Mouse (Mus musculus): ENCODE results near the gene Tmco4. TPM values are rescaled to one million over a fixed set of nuclear protein-coding genes. Genes with fewer than 3 reads are reported as not detected.

The Tmco4 gene
- total RNA-seq, 2 experiments from 2014 or later = 9.5 to 26.9 TPM

DNA sequence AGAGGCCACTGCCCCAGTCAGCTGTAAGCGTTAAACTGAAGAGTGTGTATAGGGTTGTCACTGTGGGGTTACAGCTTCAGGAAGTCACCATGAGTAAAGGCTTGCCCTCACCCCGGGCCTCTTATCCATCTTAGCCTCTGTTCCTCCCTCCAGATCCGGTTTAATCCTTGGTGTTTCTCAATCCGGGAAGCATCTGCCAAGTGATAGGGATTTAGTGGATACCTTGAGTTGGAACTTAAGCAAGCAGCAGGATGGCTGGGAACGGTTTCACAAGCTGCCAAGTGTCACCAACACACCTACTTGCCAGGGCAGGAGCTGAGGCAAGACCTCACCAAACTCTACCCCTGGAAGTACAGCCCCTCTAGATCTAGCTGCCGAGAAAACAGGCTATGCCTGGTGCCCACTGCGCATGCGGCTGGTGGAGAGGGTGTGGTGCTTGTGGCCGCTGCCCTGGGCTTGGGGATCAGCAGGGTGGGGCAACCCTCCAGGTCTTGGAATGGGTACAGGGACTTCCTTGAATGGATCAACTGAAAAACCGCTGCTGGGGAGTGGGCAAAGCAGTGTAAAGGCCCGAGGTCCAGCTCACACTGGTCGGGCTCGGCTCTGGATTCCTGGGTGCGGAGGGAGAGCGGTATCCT lies 117.7 kb downstream of the Tmco4 start:
- no peak for ATAC-seq (replicated peaks; ENCODE audit: poor library complexity)

DNA sequence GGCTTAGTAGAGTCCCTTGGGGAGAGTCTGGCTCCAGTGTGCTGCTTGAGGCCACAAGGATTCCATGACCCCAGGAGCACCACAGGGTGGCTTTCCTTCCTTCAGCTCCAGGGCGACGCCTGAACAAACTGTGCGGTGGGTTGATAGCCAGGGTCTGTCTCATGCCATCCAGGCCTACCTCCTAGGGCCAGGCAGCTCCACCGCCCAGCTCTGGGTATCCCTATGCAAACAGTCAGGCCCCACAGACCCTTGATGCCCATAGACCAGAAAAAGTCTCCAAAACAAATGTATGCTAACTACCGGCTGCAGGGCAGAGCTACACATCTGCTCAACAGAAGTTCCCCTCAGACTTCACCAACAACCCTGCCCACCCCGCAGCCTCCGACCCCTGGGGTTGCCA lies 118.4 kb downstream of the Tmco4 start:
- ATAC-seq (replicated peaks; ENCODE audit: poor library complexity) = no peak

DNA sequence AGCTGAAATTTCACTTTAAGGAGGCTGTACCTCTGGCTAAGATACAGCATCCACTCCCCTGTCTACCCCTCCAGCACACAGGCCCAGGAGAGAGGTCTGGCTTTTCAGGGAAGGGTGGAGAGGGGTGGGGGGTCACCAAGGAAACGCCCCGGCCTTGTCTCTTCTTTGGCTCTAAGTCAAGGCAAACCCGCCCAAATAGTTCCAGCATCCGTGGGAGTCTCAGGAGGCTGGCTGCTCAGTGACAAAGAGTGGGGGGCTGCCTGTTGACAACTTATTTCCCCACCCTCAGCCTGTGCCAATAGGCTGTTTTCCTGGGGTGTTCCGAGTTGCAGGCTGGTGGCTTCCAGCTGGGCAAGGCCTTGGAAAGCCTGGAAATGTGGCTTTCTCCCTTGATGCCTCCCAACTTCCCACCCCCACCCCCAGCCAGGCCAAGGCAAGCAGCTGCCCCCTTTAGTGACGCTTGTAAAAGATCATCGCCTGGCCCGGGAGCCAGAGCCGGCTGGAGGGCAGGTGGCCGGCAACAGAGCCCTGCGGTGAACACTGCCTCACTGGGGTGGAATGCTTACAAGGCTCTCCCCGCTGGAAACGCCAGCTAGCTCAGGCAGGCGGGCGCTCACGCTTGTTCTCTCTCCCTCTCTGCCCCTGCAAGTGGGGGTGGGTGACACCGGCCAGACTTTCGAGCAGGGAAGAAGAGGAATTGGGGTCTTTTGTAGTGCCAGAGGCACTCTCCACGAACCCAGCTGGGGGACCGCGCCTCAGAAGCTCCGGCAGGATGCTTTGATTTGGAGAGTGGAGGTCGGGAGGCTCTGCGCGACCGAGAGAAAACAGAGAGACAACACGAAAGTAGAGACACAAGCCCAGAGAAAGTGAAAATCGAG lies 119.0 kb downstream of the Tmco4 start:
- ATAC-seq (replicated peaks; ENCODE audit: poor library complexity) = no peak; the same call in 1 of the 2 replicates

DNA sequence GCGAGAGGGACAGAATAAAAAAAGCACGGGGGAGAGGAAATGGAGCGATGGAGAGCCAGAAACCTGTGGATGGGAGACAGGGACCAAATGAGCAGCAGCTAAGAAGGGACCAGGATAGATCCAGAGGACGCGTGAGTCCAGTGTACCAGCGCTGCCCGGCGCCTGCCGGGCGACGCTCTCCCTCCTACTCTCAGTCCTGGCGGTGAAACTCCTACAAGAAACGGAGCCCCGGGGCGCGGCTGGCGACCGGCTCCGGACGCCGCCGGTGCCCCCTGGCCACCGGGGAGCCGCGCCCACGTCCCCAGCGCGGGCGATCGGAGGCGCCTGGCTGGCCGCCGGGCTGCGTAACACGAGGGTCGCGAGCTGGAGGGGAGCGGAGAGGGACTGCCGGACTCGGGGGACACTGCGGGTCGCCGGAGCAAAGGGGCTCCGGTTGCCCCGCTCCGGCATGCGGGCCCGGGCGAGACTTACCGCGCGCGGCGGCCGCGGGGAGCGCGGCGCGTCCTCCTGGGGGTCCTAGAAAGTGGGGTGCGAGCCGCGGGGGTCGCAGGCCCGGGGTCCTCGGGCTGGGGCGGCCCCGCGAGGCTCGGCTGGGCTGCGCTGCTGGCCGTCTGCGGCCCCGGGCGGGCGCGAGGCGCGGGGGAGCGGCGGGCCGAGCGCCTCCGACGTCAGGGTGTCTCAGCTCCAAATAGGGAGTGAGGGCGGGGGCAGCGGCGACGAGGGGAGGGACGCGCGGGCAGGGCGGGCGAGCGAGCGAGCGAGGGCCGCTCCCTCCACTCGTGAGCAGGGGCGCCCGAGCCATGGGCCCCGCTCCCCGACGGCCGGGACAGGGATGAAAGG lies 119.9 kb downstream of the Tmco4 start, which contains the start of gene Nbl1:
Nbl1 (minus strand) TSS at position 638 of the 840 bp plus-strand sequence.
- peak; percentile 32; the same call in 1 of the 2 replicates for ATAC-seq (replicated peaks; ENCODE audit: poor library complexity)

DNA sequence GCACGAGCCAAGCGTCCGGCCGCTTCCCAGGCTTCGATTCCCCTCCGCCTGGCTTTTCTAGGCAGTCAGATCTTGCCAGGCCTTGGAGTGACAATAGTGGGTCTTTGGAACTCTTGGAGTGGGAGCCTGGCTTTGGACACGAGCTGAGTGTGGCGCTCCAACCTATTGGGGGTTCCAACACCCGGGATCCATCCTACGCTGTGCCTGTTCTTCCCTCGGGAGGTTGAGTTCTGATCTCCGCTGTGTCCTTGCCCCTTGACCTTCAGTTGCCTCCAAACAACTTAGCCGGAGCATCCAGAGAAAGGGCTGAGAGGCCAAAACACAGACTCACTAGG lies 120.5 kb downstream of the Tmco4 start:
- no peak for ATAC-seq (replicated peaks; ENCODE audit: poor library complexity)

DNA sequence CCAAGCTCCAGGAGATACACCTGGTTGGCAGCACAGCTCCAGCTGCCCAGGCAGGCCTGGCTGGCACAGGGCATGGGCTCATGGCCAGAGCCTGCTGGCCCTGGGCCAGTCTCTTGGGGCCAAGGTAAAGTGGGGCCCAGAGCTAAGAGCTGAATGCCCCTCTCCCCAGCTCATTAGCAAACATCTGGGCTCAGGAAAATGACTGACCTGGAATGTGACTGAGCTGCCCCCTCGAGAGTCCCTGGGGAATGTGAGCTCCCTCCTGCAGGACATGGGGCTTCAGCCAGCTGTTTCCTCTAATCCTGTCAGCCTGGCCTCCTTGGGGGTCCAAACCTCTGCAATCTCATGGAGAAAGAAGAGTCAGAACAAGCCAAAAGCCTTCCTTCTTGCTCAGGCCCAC lies 122.7 kb downstream of the Tmco4 start:
- no peak for ATAC-seq (replicated peaks; ENCODE audit: poor library complexity)

DNA sequence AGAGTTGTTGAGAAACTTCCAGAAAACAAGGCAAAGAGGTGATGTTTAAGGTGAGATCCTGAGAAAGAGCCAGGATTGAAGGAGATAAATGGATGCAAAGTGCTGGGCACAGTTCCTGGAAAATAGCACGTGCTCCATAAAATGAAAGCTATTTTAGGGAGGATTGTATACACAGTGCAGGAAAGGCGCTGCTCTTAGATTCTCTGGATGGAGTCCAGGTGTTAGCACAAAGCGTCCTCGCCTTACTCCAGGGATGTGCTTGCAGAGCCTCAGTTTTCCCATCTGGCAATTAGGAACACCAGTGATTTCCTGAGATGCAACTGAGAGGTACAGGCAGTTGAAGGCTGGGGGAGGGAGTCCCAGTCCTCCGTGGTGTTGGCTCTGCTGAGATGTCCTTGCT lies 123.5 kb downstream of the Tmco4 start:
- ATAC-seq (replicated peaks; ENCODE audit: poor library complexity) = no peak

DNA sequence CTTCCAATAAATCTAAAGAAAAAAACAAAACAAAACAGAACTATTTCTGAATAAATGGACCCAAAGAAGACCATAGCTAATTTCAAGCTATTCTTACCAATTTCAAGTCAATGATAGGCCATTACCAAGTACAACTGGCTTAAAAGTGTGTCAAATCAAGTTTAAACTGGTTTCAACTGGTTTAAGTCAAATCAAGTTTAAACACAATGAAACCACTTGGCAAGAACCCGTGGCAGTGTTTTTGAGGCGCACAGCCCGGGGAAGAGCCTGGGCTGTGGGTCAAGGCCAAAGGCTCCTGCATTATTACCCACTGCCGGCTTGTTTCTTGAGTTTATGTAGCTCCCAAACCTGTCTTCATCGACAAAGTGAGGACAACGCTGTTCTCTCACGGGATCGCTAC lies 127.6 kb downstream of the Tmco4 start:
- no peak for ATAC-seq (replicated peaks; ENCODE audit: poor library complexity)

DNA sequence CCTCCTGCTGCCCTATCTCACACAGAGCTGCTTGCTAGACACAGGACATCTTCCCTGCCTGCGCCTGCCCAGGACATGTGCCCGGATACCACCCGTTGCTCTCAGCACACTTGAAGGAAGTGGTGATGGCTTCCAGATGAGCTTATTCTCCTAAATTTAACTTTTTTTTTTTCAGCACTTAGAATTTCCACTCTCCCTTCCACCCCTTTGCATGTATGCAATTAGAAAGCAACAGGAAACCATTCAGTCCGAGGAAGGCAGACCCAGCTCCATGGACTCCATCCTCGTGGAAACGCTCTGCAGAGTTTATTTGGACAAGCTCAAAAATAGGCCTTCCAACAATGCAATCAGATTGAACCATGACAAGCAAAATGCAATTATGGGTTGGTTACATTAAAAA lies 128.9 kb downstream of the Tmco4 start:
- ATAC-seq (replicated peaks; ENCODE audit: poor library complexity) = no peak

DNA sequence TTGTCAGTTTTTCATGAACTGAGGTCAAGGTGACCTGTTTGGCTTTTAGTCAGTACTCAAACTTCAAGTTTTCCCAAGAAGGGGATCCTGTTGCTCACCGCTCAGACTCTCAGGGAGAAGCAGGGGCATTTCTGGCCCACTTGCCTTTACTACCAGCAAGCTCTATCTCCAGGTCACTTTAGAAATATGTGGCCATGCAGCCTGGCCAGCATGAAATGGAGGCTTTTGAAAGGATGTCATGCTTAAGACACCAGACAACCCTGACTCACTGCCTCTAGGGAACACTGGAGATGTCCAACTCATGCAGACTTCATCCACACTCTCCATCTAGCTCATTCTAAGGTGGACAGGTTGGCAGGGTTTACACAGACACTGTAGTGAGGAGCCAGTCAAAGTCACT lies 132.8 kb downstream of the Tmco4 start:
- no peak for ATAC-seq (replicated peaks; ENCODE audit: poor library complexity)

Other genes with a start within 250 kb of the Tmco4 start
- gene Pla2g2c, start 248.1 kb upstream of the Tmco4 start, total RNA-seq (2015) = not detected in 2 replicates
- not detected in 2 replicates for gene Pla2g2c, start 248.1 kb upstream of the Tmco4 start, total RNA-seq (2017)
- gene Ubxn10, start 235.7 kb upstream of the Tmco4 start, total RNA-seq (2015) = not detected in 2 replicates
- not detected in 2 replicates for gene Ubxn10, start 235.7 kb upstream of the Tmco4 start, total RNA-seq (2017)
- not detected in 2 replicates for gene Pla2g2f, start 215.3 kb upstream of the Tmco4 start, total RNA-seq (2015)
- not detected in 2 replicates for gene Pla2g2f, start 215.3 kb upstream of the Tmco4 start, total RNA-seq (2017)
- not detected in 2 replicates for gene Pla2g2d, start 197.2 kb upstream of the Tmco4 start, total RNA-seq (2015)
- gene Pla2g2d, start 197.2 kb upstream of the Tmco4 start, total RNA-seq (2017) = not detected in 2 replicates
- not detected in 2 replicates for gene Pla2g5, start 109.4 kb upstream of the Tmco4 start, total RNA-seq (2015)
- gene Pla2g5, start 109.4 kb upstream of the Tmco4 start, total RNA-seq (2017) = not detected in 2 replicates
- not detected in 2 replicates for gene Gm13030, start 98.9 kb upstream of the Tmco4 start, total RNA-seq (2015)
- not detected in 2 replicates for gene Gm13030, start 98.9 kb upstream of the Tmco4 start, total RNA-seq (2017)
- gene Pla2g2e, start 94.9 kb upstream of the Tmco4 start, total RNA-seq (2015) = not detected in 2 replicates
- not detected in 2 replicates for gene Pla2g2e, start 94.9 kb upstream of the Tmco4 start, total RNA-seq (2017)
- 1.9 and 3.9 TPM in 2 replicates for gene Otud3, start 58.9 kb upstream of the Tmco4 start, total RNA-seq (2015)
- gene Otud3, start 58.9 kb upstream of the Tmco4 start, total RNA-seq (2017) = 8.6 and 8.9 TPM in 2 replicates
- not detected in 2 replicates for gene Rnf186, start 5.8 kb upstream of the Tmco4 start, total RNA-seq (2015)
- not detected in 2 replicates for gene Rnf186, start 5.8 kb upstream of the Tmco4 start, total RNA-seq (2017)
- not detected in 2 replicates for gene Htr6, start 102.7 kb downstream of the Tmco4 start, total RNA-seq (2015)
- not detected in 2 replicates for gene Htr6, start 102.7 kb downstream of the Tmco4 start, total RNA-seq (2017)
- gene Nbl1, start 120.1 kb downstream of the Tmco4 start, total RNA-seq (2015) = not detected in 2 replicates
- gene Nbl1, start 120.1 kb downstream of the Tmco4 start, total RNA-seq (2017) = not detected in 2 replicates
- gene Minos1, start 158.2 kb downstream of the Tmco4 start, total RNA-seq (2015) = 517 and 531 TPM in 2 replicates
- 167 and 172 TPM in 2 replicates for gene Minos1, start 158.2 kb downstream of the Tmco4 start, total RNA-seq (2017)
- gene Capzb, start 220.0 kb downstream of the Tmco4 start, total RNA-seq (2015) = 409 and 415 TPM in 2 replicates
- gene Capzb, start 220.0 kb downstream of the Tmco4 start, total RNA-seq (2017) = 139 and 157 TPM in 2 replicates